Mouse (Mus musculus): Measurements from ENCODE around the gene Ntsr2. TPM values are rescaled to one million over a fixed set of nuclear protein-coding genes. Genes with fewer than 3 reads are reported as not detected.
A peak's percentile ranks its signal among the peaks of the same experiment; 100 is the strongest.

The Ntsr2 gene
- total and polyA plus RNA-seq, 3 experiments, result 7.9 to 20.5 (median 9.3) TPM

GRCm38 (mm10) chr12:16633235-16633634 lies 19.9 kb upstream of the Ntsr2 start:
- TF ChIP-seq CTCF (IDR thresholded peaks at IDR 0.05) (no peak), POLR2A (IDR thresholded peaks at IDR 0.05; ENCODE audit: insufficient read depth, low read depth, low read length) (no peak), EP300 (IDR thresholded peaks at IDR 0.05; ENCODE audit: insufficient read depth, low read depth, low read length) (no peak)
- H3K9ac ChIP-seq (ENCODE audit: low read depth, low read length), result no peak overlapping the region
- intact Hi-C loops (cut with DNase I), result no loop called here
- DNase-seq, result no peak
- H3K79me2 ChIP-seq (replicated peaks; ENCODE audit: control insufficient read depth, insufficient read depth, low read length), result no peaks in the 10 kb centered on the region
- no peaks in the 10 kb centered on the region for H3K27me3 ChIP-seq (ENCODE audit: control insufficient read depth, insufficient read depth, low read length)
- H3K36me3 ChIP-seq (ENCODE audit: control insufficient read depth, insufficient read depth, low read length), result peaks cover 9% of the 10 kb centered on the region; the same call in 1 of the 2 replicates
- H3K4me1 ChIP-seq (ENCODE audit: control insufficient read depth, insufficient read depth, low read length), result peaks cover 6% of the 10 kb centered on the region
- WGBS, result 76% methylated on average over 6 of the region's 6 CpGs
- no peak overlapping the region for H3K4me3 ChIP-seq
- no peak overlapping the region for H3K27ac ChIP-seq

DNA sequence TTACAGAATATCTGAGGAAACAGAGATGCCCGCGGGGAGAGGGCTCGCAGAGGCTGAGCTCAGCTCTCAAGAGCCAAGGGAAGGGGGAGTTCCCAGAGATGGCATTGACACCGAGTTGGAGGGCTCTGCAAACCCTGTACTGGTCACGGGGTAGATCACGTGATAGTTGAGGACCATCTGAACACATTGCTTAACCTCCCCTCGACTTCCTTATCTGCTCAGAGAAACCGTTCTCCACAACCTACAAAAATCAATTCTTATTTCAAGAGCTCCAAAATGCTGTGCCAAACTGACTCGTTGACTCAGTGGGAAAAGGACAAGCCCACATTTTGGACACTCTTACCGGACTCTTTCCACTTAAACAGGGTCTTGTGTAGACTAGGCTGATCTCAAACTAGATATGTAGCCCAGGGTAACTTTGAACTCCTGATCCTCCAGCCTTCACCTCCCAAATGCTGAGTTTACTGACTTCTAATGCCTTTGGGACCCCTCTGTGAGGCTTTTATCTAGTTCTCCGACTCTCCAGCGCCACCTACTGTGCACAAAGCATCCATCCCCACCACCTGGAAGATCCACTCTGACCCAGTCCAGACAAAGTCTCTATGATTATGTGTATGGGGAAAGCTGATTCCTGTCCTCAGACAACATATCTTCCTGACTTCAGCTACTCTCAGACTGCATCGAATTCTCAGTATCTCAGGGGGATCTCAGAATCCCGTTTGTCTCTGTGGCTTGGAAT lies 18.9 kb upstream of the Ntsr2 start:
- peaks cover 11% of the 10 kb centered on the region for H3K4me1 ChIP-seq (ENCODE audit: control insufficient read depth, insufficient read depth, low read length)
- no peaks in the 10 kb centered on the region for H3K79me2 ChIP-seq (replicated peaks; ENCODE audit: control insufficient read depth, insufficient read depth, low read length)
- H3K27me3 ChIP-seq (ENCODE audit: control insufficient read depth, insufficient read depth, low read length), result no peaks in the 10 kb centered on the region
- no peak overlapping the region for H3K4me3 ChIP-seq
- 45% methylated on average over 14 of the region's 14 CpGs for WGBS
- H3K36me3 ChIP-seq (ENCODE audit: control insufficient read depth, insufficient read depth, low read length), result peaks cover 11% of the 10 kb centered on the region; the same call in 1 of the 2 replicates
- H3K27ac ChIP-seq, result no peak overlapping the region; the same call in none of the 2 replicates
- peak; percentile 53 to 69 for DNase-seq
- no peak overlapping the region for H3K9ac ChIP-seq (ENCODE audit: low read depth, low read length)
- intact Hi-C loops (cut with DNase I), result loop anchor here (1.0 kb wide), 1 partner anchor 66 kb away; no protein-coding TSS in a partner anchor
- TF ChIP-seq EP300 (IDR thresholded peaks at IDR 0.05; ENCODE audit: insufficient read depth, low read depth, low read length) (no peak), POLR2A (IDR thresholded peaks at IDR 0.05; ENCODE audit: insufficient read depth, low read depth, low read length) (no peak), CTCF (IDR thresholded peaks at IDR 0.05) (peak; percentile 86)

DNA sequence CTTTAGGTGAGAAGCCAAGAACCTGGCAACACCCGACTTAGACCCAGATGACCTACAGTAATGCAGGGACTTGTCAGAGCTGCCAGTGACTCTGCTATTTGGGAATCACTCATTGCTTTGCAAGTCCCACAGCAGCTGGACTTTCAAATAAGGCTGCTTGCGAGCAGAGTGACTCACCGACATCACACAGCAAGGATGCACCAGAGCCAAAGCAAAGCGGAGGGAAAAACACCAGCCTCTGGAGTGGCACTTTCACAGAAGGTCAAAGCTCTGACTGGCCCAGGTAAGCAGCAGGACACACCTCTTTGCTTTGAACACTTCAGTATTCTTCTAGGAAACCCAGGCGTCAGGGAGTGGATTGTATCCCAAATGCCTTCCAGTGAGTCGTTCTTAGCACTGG lies 17.4 kb upstream of the Ntsr2 start:
- WGBS, result 47% methylated on average over 6 of the region's 6 CpGs
- intact Hi-C loops (cut with DNase I), result no loop called here
- no peak overlapping the region for H3K4me3 ChIP-seq

DNA sequence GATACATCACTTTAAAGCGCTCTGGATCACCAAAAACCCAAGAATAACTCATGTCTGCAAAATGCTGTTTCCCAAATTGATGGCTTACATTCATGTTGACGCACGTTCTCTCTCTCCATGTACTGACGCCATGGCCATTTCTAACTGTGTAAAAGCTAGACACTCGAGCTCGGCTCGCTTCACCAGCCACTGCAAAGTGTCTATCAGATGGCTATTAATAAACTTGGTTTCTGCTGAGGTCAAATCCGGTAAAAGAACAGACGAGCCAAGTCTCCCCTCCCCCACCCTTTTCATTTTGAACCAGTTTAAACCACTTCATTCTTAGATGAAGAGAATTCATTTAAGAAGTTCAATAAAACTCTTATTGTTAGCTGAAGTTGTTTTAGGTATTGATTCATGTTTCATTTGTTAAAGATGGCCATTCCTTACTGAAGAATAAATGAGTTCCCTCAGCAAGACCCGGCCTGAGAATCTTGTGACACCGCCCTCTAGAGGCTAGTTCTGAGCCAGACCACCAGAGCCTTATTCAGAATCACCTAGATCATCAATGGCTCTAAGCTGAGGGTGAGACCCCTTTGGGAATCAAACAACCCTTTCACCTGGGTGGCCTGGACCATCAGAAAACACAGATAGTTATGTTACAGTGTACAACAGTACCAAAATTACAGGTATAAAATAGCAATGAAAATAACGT lies 14.0 kb upstream of the Ntsr2 start:
- H3K4me1 ChIP-seq (ENCODE audit: control insufficient read depth, insufficient read depth, low read length), result peaks cover 8% of the 10 kb centered on the region
- no peak overlapping the region for H3K9ac ChIP-seq (ENCODE audit: low read depth, low read length)
- no peaks in the 10 kb centered on the region for H3K79me2 ChIP-seq (replicated peaks; ENCODE audit: control insufficient read depth, insufficient read depth, low read length)
- no peaks in the 10 kb centered on the region for H3K27me3 ChIP-seq (ENCODE audit: control insufficient read depth, insufficient read depth, low read length)
- H3K27ac ChIP-seq, result peak overlapping the region; percentile 80
- 44% methylated on average over 12 of the region's 12 CpGs for WGBS
- no peak for TF ChIP-seq POLR2A (IDR thresholded peaks at IDR 0.05; ENCODE audit: insufficient read depth, low read depth, low read length)
- TF ChIP-seq CTCF (IDR thresholded peaks at IDR 0.05), result peak; percentile 68
- peak; percentile 49; the same call in 1 of the 2 replicates for TF ChIP-seq EP300 (IDR thresholded peaks at IDR 0.05; ENCODE audit: insufficient read depth, low read depth, low read length)
- H3K4me3 ChIP-seq, result no peak overlapping the region
- peaks cover 6% of the 10 kb centered on the region for H3K36me3 ChIP-seq (ENCODE audit: control insufficient read depth, insufficient read depth, low read length)
- intact Hi-C loops (cut with DNase I), result no loop called here
- peak in 1 of 2 experiments; percentile 38 for DNase-seq

More for the DNA sequence above, 17.4 kb upstream of the Ntsr2 start:
- H3K36me3 ChIP-seq (ENCODE audit: control insufficient read depth, insufficient read depth, low read length), result peaks cover 11% of the 10 kb centered on the region; the same call in 1 of the 2 replicates
- H3K4me1 ChIP-seq (ENCODE audit: control insufficient read depth, insufficient read depth, low read length), result peaks cover 8% of the 10 kb centered on the region
- no peak overlapping the region for H3K9ac ChIP-seq (ENCODE audit: low read depth, low read length)
- TF ChIP-seq POLR2A (IDR thresholded peaks at IDR 0.05; ENCODE audit: insufficient read depth, low read depth, low read length), result no peak
- no peaks in the 10 kb centered on the region for H3K27me3 ChIP-seq (ENCODE audit: control insufficient read depth, insufficient read depth, low read length)
- no peak for DNase-seq
- H3K79me2 ChIP-seq (replicated peaks; ENCODE audit: control insufficient read depth, insufficient read depth, low read length), result no peaks in the 10 kb centered on the region
- no peak overlapping the region for H3K27ac ChIP-seq

DNA sequence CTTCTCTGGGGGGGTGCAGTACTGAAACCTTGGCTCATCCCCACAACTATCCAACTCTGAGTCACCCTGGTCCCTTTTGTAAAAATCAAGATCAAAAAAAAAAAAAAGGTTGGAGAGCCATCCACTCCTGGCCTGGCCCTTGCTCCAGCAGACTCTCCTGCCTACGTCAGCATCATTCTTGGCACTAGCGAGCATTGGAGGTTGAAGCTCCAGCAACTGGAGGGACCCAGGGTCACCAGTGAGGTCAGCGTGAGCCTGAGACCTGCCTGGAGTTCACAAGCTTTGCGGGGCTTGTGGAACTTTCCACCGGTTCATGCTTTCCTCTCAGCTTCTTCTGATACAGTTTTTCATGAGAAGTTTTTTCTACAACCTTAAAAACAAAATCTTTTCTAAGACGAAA lies 13.1 kb upstream of the Ntsr2 start:
- peak overlapping the region; percentile 80 for H3K27ac ChIP-seq
- no peaks in the 10 kb centered on the region for H3K79me2 ChIP-seq (replicated peaks; ENCODE audit: control insufficient read depth, insufficient read depth, low read length)
- H3K36me3 ChIP-seq (ENCODE audit: control insufficient read depth, insufficient read depth, low read length), result peaks cover 6% of the 10 kb centered on the region
- TF ChIP-seq CTCF (IDR thresholded peaks at IDR 0.05) (no peak), POLR2A (IDR thresholded peaks at IDR 0.05; ENCODE audit: insufficient read depth, low read depth, low read length) (no peak), EP300 (IDR thresholded peaks at IDR 0.05; ENCODE audit: insufficient read depth, low read depth, low read length) (no peak)
- no peak overlapping the region for H3K9ac ChIP-seq (ENCODE audit: low read depth, low read length)
- intact Hi-C loops (cut with DNase I), result no loop called here
- H3K4me1 ChIP-seq (ENCODE audit: control insufficient read depth, insufficient read depth, low read length), result peaks cover 8% of the 10 kb centered on the region
- DNase-seq, result peak in 1 of 2 experiments; percentile 54
- no peak overlapping the region for H3K4me3 ChIP-seq
- 66% methylated on average over 6 of the region's 6 CpGs for WGBS
- H3K27me3 ChIP-seq (ENCODE audit: control insufficient read depth, insufficient read depth, low read length), result no peaks in the 10 kb centered on the region

DNA sequence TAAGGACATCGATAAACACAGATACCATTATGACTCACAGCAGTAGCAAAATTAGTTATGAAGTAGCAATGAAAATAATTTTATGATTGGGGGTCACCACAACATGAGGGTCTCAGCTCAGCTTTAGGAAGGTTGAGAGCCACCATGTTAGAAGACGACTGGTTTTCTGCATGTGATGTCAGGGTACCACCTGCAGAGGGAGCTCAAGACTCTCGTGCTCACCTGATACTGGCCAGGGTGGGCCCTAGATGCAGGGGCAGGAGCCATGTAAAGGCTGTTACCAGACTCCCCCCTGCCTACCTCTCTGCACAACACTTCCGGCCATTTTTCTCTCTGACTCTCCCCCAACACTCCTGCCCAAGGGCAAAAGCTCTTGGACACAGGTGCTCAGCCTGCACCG lies 11.2 kb upstream of the Ntsr2 start:
- no peak overlapping the region for H3K4me3 ChIP-seq
- intact Hi-C loops (cut with DNase I), result no loop called here
- H3K27ac ChIP-seq, result no peak overlapping the region; the same call in 1 of the 2 replicates
- no peaks in the 10 kb centered on the region for H3K79me2 ChIP-seq (replicated peaks; ENCODE audit: control insufficient read depth, insufficient read depth, low read length)
- no peak for DNase-seq
- H3K9ac ChIP-seq (ENCODE audit: low read depth, low read length), result no peak overlapping the region
- peaks cover 6% of the 10 kb centered on the region for H3K36me3 ChIP-seq (ENCODE audit: control insufficient read depth, insufficient read depth, low read length)
- 53% methylated on average over 5 of the region's 5 CpGs for WGBS
- no peaks in the 10 kb centered on the region for H3K27me3 ChIP-seq (ENCODE audit: control insufficient read depth, insufficient read depth, low read length)
- TF ChIP-seq EP300 (IDR thresholded peaks at IDR 0.05; ENCODE audit: insufficient read depth, low read depth, low read length), result no peak
- no peak for TF ChIP-seq POLR2A (IDR thresholded peaks at IDR 0.05; ENCODE audit: insufficient read depth, low read depth, low read length)
- TF ChIP-seq CTCF (IDR thresholded peaks at IDR 0.05), result peak; percentile 69
- peaks cover 8% of the 10 kb centered on the region for H3K4me1 ChIP-seq (ENCODE audit: control insufficient read depth, insufficient read depth, low read length)

Measured in heart, adult 2 months (tissue).